Mouse (Mus musculus): ENCODE measurements at regions not wholly inside any gene's neighbourhood (a gene's known extent, or its start where the extent isn't known, plus 50 kb on each side); places are given as distances from the start of the nearest gene placed in this dataset.

- WGBS, result 74% methylated on average over 7 of the region's 7 CpGs
- Histone ChIP-seq H3K4me1 (ENCODE audit: insufficient read depth, low read length) (no peaks in the 10 kb centered on the region), H3K4me3 (ENCODE audit: low read length) (no peak overlapping the region), H3K9ac (replicated peaks; ENCODE audit: low read length) (no peak overlapping the region), H3K9me3 (ENCODE audit: low read length) (no peaks in the 10 kb centered on the region), H3K27ac (ENCODE audit: low read length) (no peak overlapping the region), H3K36me3 (ENCODE audit: insufficient read depth, low read length) (no peaks in the 10 kb centered on the region), H3K27me3 (ENCODE audit: insufficient read depth, low read length) (no peaks in the 10 kb centered on the region), H3K4me2 (replicated peaks; ENCODE audit: low read depth, low read length) (no peak overlapping the region)
- no peak for ATAC-seq (ENCODE audit: low FRiP score, low TSS enrichment)
Observed at GRCm38 (mm10) chr5:43339671-43340070, 106.7 kb downstream of the Cpeb2 start.

DNA sequence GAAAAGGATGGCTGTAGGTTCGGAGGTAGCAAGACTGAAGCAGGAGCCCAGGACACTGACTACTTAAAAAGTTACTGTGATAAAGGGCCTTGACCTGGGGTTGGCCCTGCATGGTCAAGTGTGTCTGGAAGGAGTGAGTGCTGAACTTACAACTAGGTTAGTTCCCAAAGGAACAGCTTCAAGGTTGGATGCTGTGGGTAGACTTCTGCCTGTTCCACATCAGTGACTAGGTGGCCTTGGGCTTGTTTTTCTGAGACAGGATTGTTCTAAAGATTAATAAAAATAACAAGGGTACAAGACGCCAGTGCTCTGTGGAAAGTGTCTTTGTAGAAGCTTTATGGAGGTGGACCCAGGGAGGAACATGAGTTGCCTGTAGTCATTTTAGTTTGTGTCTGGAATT is 108.5 kb downstream of the Cpeb2 start:
- no peak for ATAC-seq (ENCODE audit: low FRiP score, low TSS enrichment)
- Histone ChIP-seq H3K9me3 (ENCODE audit: low read length) (no peaks in the 10 kb centered on the region), H3K4me3 (ENCODE audit: low read length) (no peak overlapping the region), H3K27ac (ENCODE audit: low read length) (no peak overlapping the region), H3K4me1 (ENCODE audit: insufficient read depth, low read length) (no peaks in the 10 kb centered on the region), H3K9ac (replicated peaks; ENCODE audit: low read length) (no peak overlapping the region), H3K4me2 (replicated peaks; ENCODE audit: low read depth, low read length) (no peak overlapping the region), H3K27me3 (ENCODE audit: insufficient read depth, low read length) (no peaks in the 10 kb centered on the region), H3K36me3 (ENCODE audit: insufficient read depth, low read length) (no peaks in the 10 kb centered on the region)
- 69% methylated on average over 2 of the region's 2 CpGs for WGBS

GRCm38 (mm10) chr5:43344441-43344840 is 111.5 kb downstream of the Cpeb2 start:
- H3K9ac ChIP-seq (replicated peaks; ENCODE audit: low read length), result no peak overlapping the region
- ATAC-seq (ENCODE audit: low FRiP score, low TSS enrichment), result no peak
- no peak overlapping the region for H3K4me2 ChIP-seq (replicated peaks; ENCODE audit: low read depth, low read length)
- H3K4me3 ChIP-seq (ENCODE audit: low read length), result no peak overlapping the region
- H3K4me1 ChIP-seq (ENCODE audit: insufficient read depth, low read length), result no peaks in the 10 kb centered on the region
- no peak overlapping the region for H3K27ac ChIP-seq (ENCODE audit: low read length)
- no peaks in the 10 kb centered on the region for H3K27me3 ChIP-seq (ENCODE audit: insufficient read depth, low read length)
- whole genome bisulfite sequencing, result 83% methylated on average over 1 of the region's 1 CpGs
- no peaks in the 10 kb centered on the region for H3K9me3 ChIP-seq (ENCODE audit: low read length)
- no peaks in the 10 kb centered on the region for H3K36me3 ChIP-seq (ENCODE audit: insufficient read depth, low read length)

- Histone ChIP-seq H3K9me3 (ENCODE audit: low read length) (no peaks in the 10 kb centered on the region), H3K4me1 (ENCODE audit: insufficient read depth, low read length) (peaks cover 13% of the 10 kb centered on the region), H3K4me2 (replicated peaks; ENCODE audit: low read depth, low read length) (no peak overlapping the region), H3K36me3 (ENCODE audit: insufficient read depth, low read length) (no peaks in the 10 kb centered on the region), H3K9ac (replicated peaks; ENCODE audit: low read length) (no peak overlapping the region), H3K27ac (ENCODE audit: low read length) (no peak overlapping the region), H3K4me3 (ENCODE audit: low read length) (no peak overlapping the region), H3K27me3 (ENCODE audit: insufficient read depth, low read length) (no peaks in the 10 kb centered on the region)
- 77% methylated on average over 2 of the region's 2 CpGs for WGBS
- no peak for ATAC-seq (ENCODE audit: low FRiP score, low TSS enrichment)
Observed at GRCm38 (mm10) chr5:43350987-43351386, 118.0 kb downstream of the Cpeb2 start.

GRCm38 (mm10) chr5:43353021-43353990 is 120.3 kb downstream of the Cpeb2 start:
- H3K4me3 ChIP-seq (ENCODE audit: low read length), result no peak overlapping the region
- no peak overlapping the region for H3K9ac ChIP-seq (replicated peaks; ENCODE audit: low read length)
- H3K4me2 ChIP-seq (replicated peaks; ENCODE audit: low read depth, low read length), result peak overlapping the region; percentile 20; the same call in 1 of the 2 replicates
- no peaks in the 10 kb centered on the region for H3K9me3 ChIP-seq (ENCODE audit: low read length)
- no peak overlapping the region for H3K27ac ChIP-seq (ENCODE audit: low read length)
- 34% methylated on average over 23 of the region's 23 CpGs for WGBS
- H3K27me3 ChIP-seq (ENCODE audit: insufficient read depth, low read length), result no peaks in the 10 kb centered on the region
- H3K4me1 ChIP-seq (ENCODE audit: insufficient read depth, low read length), result peaks cover 13% of the 10 kb centered on the region
- ATAC-seq (ENCODE audit: low FRiP score, low TSS enrichment), result no peak
- H3K36me3 ChIP-seq (ENCODE audit: insufficient read depth, low read length), result no peaks in the 10 kb centered on the region

- Histone ChIP-seq H3K4me3 (ENCODE audit: low read length) (peak overlapping the region; percentile 41), H3K27ac (ENCODE audit: low read length) (no peak overlapping the region), H3K27me3 (ENCODE audit: insufficient read depth, low read length) (no peaks in the 10 kb centered on the region), H3K4me1 (ENCODE audit: insufficient read depth, low read length) (peaks cover 13% of the 10 kb centered on the region), H3K9me3 (ENCODE audit: low read length) (no peaks in the 10 kb centered on the region), H3K36me3 (ENCODE audit: insufficient read depth, low read length) (no peaks in the 10 kb centered on the region), H3K9ac (replicated peaks; ENCODE audit: low read length) (peak overlapping the region; percentile 51; the same call in 1 of the 2 replicates), H3K4me2 (replicated peaks; ENCODE audit: low read depth, low read length) (peak overlapping the region; percentile 58)
- ATAC-seq (ENCODE audit: low FRiP score, low TSS enrichment), result peak; percentile 29
- 38% methylated on average over 14 of the region's 14 CpGs for WGBS
Observed at GRCm38 (mm10) chr5:43354351-43354942, 121.5 kb downstream of the Cpeb2 start.

GRCm38 (mm10) chr5:43355026-43355580 is 122.1 kb downstream of the Cpeb2 start:
- peak overlapping the region; percentile 58 for H3K4me2 ChIP-seq (replicated peaks; ENCODE audit: low read depth, low read length)
- WGBS, result under 1% methylated on average over 12 of the region's 12 CpGs
- H3K9ac ChIP-seq (replicated peaks; ENCODE audit: low read length), result peak overlapping the region; percentile 51
- no peaks in the 10 kb centered on the region for H3K27me3 ChIP-seq (ENCODE audit: insufficient read depth, low read length)
- ATAC-seq (ENCODE audit: low FRiP score, low TSS enrichment), result peak; percentile 97
- H3K9me3 ChIP-seq (ENCODE audit: low read length), result no peaks in the 10 kb centered on the region
- H3K4me1 ChIP-seq (ENCODE audit: insufficient read depth, low read length), result peaks cover 13% of the 10 kb centered on the region
- peak overlapping the region; percentile 64 for H3K27ac ChIP-seq (ENCODE audit: low read length)
- H3K36me3 ChIP-seq (ENCODE audit: insufficient read depth, low read length), result no peaks in the 10 kb centered on the region
- H3K4me3 ChIP-seq (ENCODE audit: low read length), result peak overlapping the region; percentile 41

DNA sequence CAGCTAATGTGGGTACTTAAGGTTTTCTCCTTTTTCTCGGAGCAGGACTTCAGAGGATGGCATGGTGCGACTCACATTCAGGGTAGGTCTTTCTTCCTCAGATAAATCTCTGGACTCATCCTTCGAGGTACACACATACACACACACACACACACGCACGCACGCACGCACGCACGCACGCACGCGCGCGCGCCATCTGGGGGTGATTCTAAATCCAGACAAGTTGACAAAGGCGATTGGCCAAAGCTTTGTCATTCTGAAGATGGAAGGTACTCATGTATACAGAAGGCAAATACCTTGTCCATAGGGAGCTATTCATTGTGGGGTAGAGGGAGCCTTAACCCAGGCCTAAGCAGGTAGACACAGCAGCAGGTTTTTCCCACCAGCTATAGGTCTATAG is 122.9 kb downstream of the Cpeb2 start:
- Histone ChIP-seq H3K27ac (ENCODE audit: low read length) (no peak overlapping the region), H3K9me3 (ENCODE audit: low read length) (no peaks in the 10 kb centered on the region), H3K4me1 (ENCODE audit: insufficient read depth, low read length) (peaks cover 13% of the 10 kb centered on the region), H3K9ac (replicated peaks; ENCODE audit: low read length) (peak overlapping the region; percentile 51; the same call in 1 of the 2 replicates), H3K36me3 (ENCODE audit: insufficient read depth, low read length) (no peaks in the 10 kb centered on the region), H3K27me3 (ENCODE audit: insufficient read depth, low read length) (no peaks in the 10 kb centered on the region), H3K4me2 (replicated peaks; ENCODE audit: low read depth, low read length) (peak overlapping the region; percentile 58), H3K4me3 (ENCODE audit: low read length) (peak overlapping the region; percentile 41; the same call in 1 of the 2 replicates)
- WGBS, result 85% methylated on average over 16 of the region's 16 CpGs
- ATAC-seq (ENCODE audit: low FRiP score, low TSS enrichment), result no peak

DNA sequence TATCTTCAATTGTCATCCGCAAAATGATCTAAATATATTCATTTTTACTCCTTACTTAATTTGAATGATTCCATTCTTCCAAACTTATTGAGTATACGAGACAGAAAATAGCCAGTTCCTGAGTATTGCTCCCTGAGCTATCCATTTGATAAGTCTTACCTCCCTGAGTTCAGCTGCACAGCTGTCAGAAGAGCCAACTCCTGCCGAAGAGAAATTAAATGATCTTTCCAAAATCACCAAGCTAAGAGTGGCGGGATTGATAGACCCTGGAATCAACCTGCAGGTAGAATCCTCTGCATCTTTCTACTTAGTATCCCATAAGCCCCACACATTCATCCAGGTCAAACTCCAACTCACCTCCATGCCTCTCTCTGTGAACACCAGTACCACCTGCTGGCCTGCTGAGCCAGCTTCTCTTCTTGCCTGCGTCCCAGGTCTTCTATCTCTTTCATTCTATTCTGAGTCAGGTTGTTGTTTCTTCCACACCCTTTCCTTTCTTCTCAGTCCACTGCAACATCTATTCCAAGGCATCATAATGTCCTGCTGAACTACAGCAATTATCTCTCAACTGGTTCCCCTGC is 124.2 kb downstream of the Cpeb2 start:
- Histone ChIP-seq H3K9me3 (ENCODE audit: low read length) (no peaks in the 10 kb centered on the region), H3K27me3 (ENCODE audit: insufficient read depth, low read length) (no peaks in the 10 kb centered on the region), H3K4me2 (replicated peaks; ENCODE audit: low read depth, low read length) (no peak overlapping the region), H3K9ac (replicated peaks; ENCODE audit: low read length) (no peak overlapping the region), H3K36me3 (ENCODE audit: insufficient read depth, low read length) (no peaks in the 10 kb centered on the region), H3K27ac (ENCODE audit: low read length) (no peak overlapping the region), H3K4me3 (ENCODE audit: low read length) (no peak overlapping the region), H3K4me1 (ENCODE audit: insufficient read depth, low read length) (peaks cover 13% of the 10 kb centered on the region)
- 83% methylated on average over 5 of the region's 5 CpGs for WGBS
- ATAC-seq (ENCODE audit: low FRiP score, low TSS enrichment), result no peak
